Mouse (Mus musculus): ENCODE results near the gene Trp53tg5. TPM values are rescaled to one million over a fixed set of nuclear protein-coding genes. Genes with fewer than 3 reads are reported as not detected.

Gene Trp53tg5
- total and polyA plus RNA-seq, 2 experiments from 2014 or later, result not detected

- Histone ChIP-seq H3K9ac (replicated peaks; ENCODE audit: low read depth, low read length) (no peak overlapping the region), H3K9me3 (replicated peaks; ENCODE audit: control insufficient read depth, low read length) (no peaks in the 10 kb centered on the region), H3K36me3 (replicated peaks; ENCODE audit: control insufficient read depth, insufficient read depth, low read length) (peaks cover 32% of the 10 kb centered on the region), H3K4me2 (ENCODE audit: low read depth, low read length) (no peak overlapping the region), H3K4me3 (ENCODE audit: low read depth, low read length) (no peak overlapping the region), H3K4me1 (ENCODE audit: control insufficient read depth, insufficient read depth) (no peaks in the 10 kb centered on the region), H3K27ac (ENCODE audit: low read depth) (no peak overlapping the region), H3K27me3 (ENCODE audit: control insufficient read depth, insufficient read depth, low read length) (0 out of 2 replicates have a peak, but pooled peaks cover 4% of the 10 kb centered on the region)
- 41% methylated on average over 12 of the region's 12 CpGs for WGBS
- no peak for ATAC-seq (ENCODE audit: insufficient read depth, low read depth)
- TF ChIP-seq CTCF (IDR thresholded peaks at IDR 0.05; ENCODE audit: low read depth) (no peak), EP300 (IDR thresholded peaks at IDR 0.05; ENCODE audit: low read depth) (no peak)
- DNase-seq (ENCODE audit: low spot score), result no peak
Observed at GRCm38 (mm10) chr2:164426121-164426520, 47.4 kb downstream of the Trp53tg5 start.

GRCm38 (mm10) chr2:164425401-164425800 lies 48.1 kb downstream of the Trp53tg5 start:
- DNase-seq (ENCODE audit: low spot score), result no peak
- Histone ChIP-seq H3K27ac (ENCODE audit: low read depth) (no peak overlapping the region), H3K36me3 (replicated peaks; ENCODE audit: control insufficient read depth, insufficient read depth, low read length) (peaks cover 32% of the 10 kb centered on the region), H3K4me3 (ENCODE audit: low read depth, low read length) (no peak overlapping the region), H3K27me3 (ENCODE audit: control insufficient read depth, insufficient read depth, low read length) (0 out of 2 replicates have a peak, but pooled peaks cover 4% of the 10 kb centered on the region), H3K4me2 (ENCODE audit: low read depth, low read length) (no peak overlapping the region), H3K9ac (replicated peaks; ENCODE audit: low read depth, low read length) (no peak overlapping the region), H3K4me1 (ENCODE audit: control insufficient read depth, insufficient read depth) (no peaks in the 10 kb centered on the region), H3K9me3 (replicated peaks; ENCODE audit: control insufficient read depth, low read length) (no peaks in the 10 kb centered on the region)
- TF ChIP-seq CTCF (IDR thresholded peaks at IDR 0.05; ENCODE audit: low read depth), result no peak
- 88% methylated on average over 5 of the region's 5 CpGs for WGBS
- ATAC-seq (ENCODE audit: insufficient read depth, low read depth), result no peak

DNA sequence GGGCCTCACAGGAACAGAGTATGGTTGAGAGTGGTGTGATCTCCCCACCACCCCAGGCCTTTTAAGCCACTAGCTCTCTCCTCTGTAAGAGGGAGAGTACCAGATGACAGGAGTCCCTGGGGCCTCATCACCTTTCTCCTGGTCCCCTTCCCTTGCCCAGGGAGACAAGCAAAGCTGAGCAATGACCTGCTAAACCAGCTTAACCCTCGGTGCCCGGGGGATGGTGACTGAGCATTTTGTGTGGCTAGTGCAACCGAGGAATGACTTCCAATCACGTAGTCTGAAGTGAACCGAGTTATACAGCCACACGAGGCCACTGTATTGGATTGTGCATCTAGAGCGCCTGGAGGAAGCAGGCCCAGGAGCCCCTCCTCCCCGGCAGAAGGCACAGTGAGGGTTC lies 49.1 kb downstream of the Trp53tg5 start:
- 86% methylated on average over 8 of the region's 8 CpGs for WGBS
- ATAC-seq (ENCODE audit: insufficient read depth, low read depth), result no peak
- Histone ChIP-seq H3K27me3 (ENCODE audit: control insufficient read depth, insufficient read depth, low read length) (0 out of 2 replicates have a peak, but pooled peaks cover 5% of the 10 kb centered on the region), H3K27ac (ENCODE audit: low read depth) (no peak overlapping the region), H3K4me3 (ENCODE audit: low read depth, low read length) (no peak overlapping the region), H3K9ac (replicated peaks; ENCODE audit: low read depth, low read length) (no peak overlapping the region), H3K36me3 (replicated peaks; ENCODE audit: control insufficient read depth, insufficient read depth, low read length) (peaks cover 31% of the 10 kb centered on the region), H3K4me1 (ENCODE audit: control insufficient read depth, insufficient read depth) (no peaks in the 10 kb centered on the region), H3K9me3 (replicated peaks; ENCODE audit: control insufficient read depth, low read length) (no peaks in the 10 kb centered on the region), H3K4me2 (ENCODE audit: low read depth, low read length) (no peak overlapping the region)
- no peak for DNase-seq (ENCODE audit: low spot score)
- TF ChIP-seq CTCF (IDR thresholded peaks at IDR 0.05; ENCODE audit: low read depth) (no peak), EP300 (IDR thresholded peaks at IDR 0.05; ENCODE audit: low read depth) (no peak)

- DNase-seq (ENCODE audit: low spot score) (no peak), ATAC-seq (ENCODE audit: insufficient read depth, low read depth) (no peak)
- Histone ChIP-seq H3K27ac (ENCODE audit: low read depth) (no peak overlapping the region), H3K9me3 (replicated peaks; ENCODE audit: control insufficient read depth, low read length) (no peaks in the 10 kb centered on the region), H3K27me3 (ENCODE audit: control insufficient read depth, insufficient read depth, low read length) (peaks cover 6% of the 10 kb centered on the region; the same call in 1 of the 2 replicates), H3K4me1 (ENCODE audit: control insufficient read depth, insufficient read depth) (no peaks in the 10 kb centered on the region), H3K9ac (replicated peaks; ENCODE audit: low read depth, low read length) (no peak overlapping the region), H3K36me3 (replicated peaks; ENCODE audit: control insufficient read depth, insufficient read depth, low read length) (peaks cover 22% of the 10 kb centered on the region), H3K4me3 (ENCODE audit: low read depth, low read length) (no peak overlapping the region), H3K4me2 (ENCODE audit: low read depth, low read length) (no peak overlapping the region)
- TF ChIP-seq CTCF (IDR thresholded peaks at IDR 0.05; ENCODE audit: low read depth), result no peak
- TF ChIP-seq EP300 (IDR thresholded peaks at IDR 0.05; ENCODE audit: low read depth), result no peak
- 85% methylated on average over 11 of the region's 11 CpGs for WGBS
Observed at GRCm38 (mm10) chr2:164423464-164423863, 50.1 kb downstream of the Trp53tg5 start.

GRCm38 (mm10) chr2:164422675-164423393 lies 50.7 kb downstream of the Trp53tg5 start:
- Histone ChIP-seq H3K27me3 (ENCODE audit: control insufficient read depth, insufficient read depth, low read length) (peaks cover 6% of the 10 kb centered on the region; the same call in 1 of the 2 replicates), H3K4me2 (ENCODE audit: low read depth, low read length) (no peak overlapping the region), H3K4me3 (ENCODE audit: low read depth, low read length) (no peak overlapping the region), H3K36me3 (replicated peaks; ENCODE audit: control insufficient read depth, insufficient read depth, low read length) (peaks cover 16% of the 10 kb centered on the region), H3K9ac (replicated peaks; ENCODE audit: low read depth, low read length) (no peak overlapping the region), H3K27ac (ENCODE audit: low read depth) (no peak overlapping the region), H3K9me3 (replicated peaks; ENCODE audit: control insufficient read depth, low read length) (no peaks in the 10 kb centered on the region), H3K4me1 (ENCODE audit: control insufficient read depth, insufficient read depth) (no peaks in the 10 kb centered on the region)
- no peak for TF ChIP-seq EP300 (IDR thresholded peaks at IDR 0.05; ENCODE audit: low read depth)
- WGBS, result 72% methylated on average over 15 of the region's 15 CpGs
- no peak for DNase-seq (ENCODE audit: low spot score)
- no peak for ATAC-seq (ENCODE audit: insufficient read depth, low read depth)

DNA sequence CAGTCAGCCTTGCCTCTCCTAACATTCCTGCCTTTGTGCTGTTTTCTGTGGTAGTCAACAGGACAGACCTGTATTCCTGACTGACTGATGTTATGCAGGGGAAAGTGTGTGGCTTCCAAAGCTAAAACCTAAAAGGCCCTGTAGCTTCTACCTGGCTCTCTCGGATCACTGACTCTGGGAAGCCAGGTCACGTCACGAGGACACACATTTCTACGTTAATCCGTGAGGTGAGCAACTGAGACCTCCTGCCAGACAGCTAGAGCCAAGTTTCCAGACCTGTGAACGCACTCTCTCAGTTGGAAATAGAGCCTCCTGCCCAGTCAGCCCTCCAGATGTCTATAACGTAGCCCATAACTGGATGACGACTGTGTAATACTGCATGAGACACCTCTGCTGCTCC lies 51.5 kb downstream of the Trp53tg5 start:
- Histone ChIP-seq H3K4me3 (ENCODE audit: low read depth, low read length) (no peak overlapping the region), H3K36me3 (replicated peaks; ENCODE audit: control insufficient read depth, insufficient read depth, low read length) (peaks cover 7% of the 10 kb centered on the region; the same call in 1 of the 2 replicates), H3K9ac (replicated peaks; ENCODE audit: low read depth, low read length) (no peak overlapping the region), H3K4me1 (ENCODE audit: control insufficient read depth, insufficient read depth) (no peaks in the 10 kb centered on the region), H3K27ac (ENCODE audit: low read depth) (no peak overlapping the region), H3K9me3 (replicated peaks; ENCODE audit: control insufficient read depth, low read length) (no peaks in the 10 kb centered on the region), H3K27me3 (ENCODE audit: control insufficient read depth, insufficient read depth, low read length) (peaks cover 6% of the 10 kb centered on the region; the same call in 1 of the 2 replicates), H3K4me2 (ENCODE audit: low read depth, low read length) (no peak overlapping the region)
- no peak for TF ChIP-seq CTCF (IDR thresholded peaks at IDR 0.05; ENCODE audit: low read depth)
- no peak for TF ChIP-seq EP300 (IDR thresholded peaks at IDR 0.05; ENCODE audit: low read depth)
- ATAC-seq (ENCODE audit: insufficient read depth, low read depth) (no peak), DNase-seq (ENCODE audit: low spot score) (no peak)
- WGBS, result 85% methylated on average over 8 of the region's 8 CpGs

All from heart, postnatal 0 days (tissue).